Mouse (Mus musculus) liver, embryonic 16.5 days (tissue): ENCODE results near the gene Ccsap. TPM values are rescaled to one million over a fixed set of nuclear protein-coding genes. Genes with fewer than 3 reads are reported as not detected.

ENCODE experiments used
- ATAC-seq: fragments of 200-750 bp; cut with Nextera tagmentation; 2 replicates; pipeline ENCODE4 v1.8.0; 2017; ENCODE audit warnings: low read depth, mild to moderate bottlenecking, moderate number of reproducible peaks, moderate library complexity
- H3K27ac ChIP-seq: fragments of 300-500 bp; sonication (generic); 2 replicates; pipeline ENCODE4 v1.5.1; 2014; ENCODE audit warnings: mild to moderate bottlenecking, low read length
- H3K27me3 ChIP-seq: fragments of 300-500 bp; sonication (generic); 2 replicates; pipeline ENCODE4 v1.6.1; 2014; ENCODE audit warnings: low read depth, low read length, mixed read lengths; ENCODE audit not compliant: control insufficient read depth, insufficient read depth
- H3K36me3 ChIP-seq: fragments of 300-500 bp; sonication (generic); 2 replicates; pipeline ENCODE4 v1.6.1; 2014; ENCODE audit warnings: mild to moderate bottlenecking; ENCODE audit not compliant: control insufficient read depth, insufficient read depth
- H3K4me1 ChIP-seq: fragments of 300-500 bp; sonication (generic); 2 replicates; pipeline ENCODE4 v1.6.1; 2014; ENCODE audit warnings: low read depth, low read length, mixed read lengths; ENCODE audit not compliant: control insufficient read depth
- H3K4me2 ChIP-seq: fragments of 300-500 bp; sonication (generic); 2 replicates; pipeline ENCODE4 v1.6.1; 2014; ENCODE audit warnings: low read depth, low read length, mixed read lengths
- H3K4me3 ChIP-seq: fragments of 300-500 bp; sonication (generic); 2 replicates; pipeline ENCODE4 v1.5.1; 2014; ENCODE audit warnings: low read depth, mild to moderate bottlenecking, low read length
- H3K9ac ChIP-seq: fragments of 300-500 bp; sonication (generic); 2 replicates; pipeline ENCODE4 v1.6.1; 2014; ENCODE audit warnings: low read depth, low read length
- H3K9me3 ChIP-seq: fragments of 300-500 bp; sonication (generic); replicated peaks from 2 replicates; pipeline ENCODE4 v1.6.1; 2016; ENCODE audit warnings: low read length; ENCODE audit not compliant: control insufficient read depth
- WGBS: fragments of 180-500 bp; shearing (Covaris S2); extraction: QIAGEN DNeasy Blood & Tissue Kit; methylation state at CpG from one replicate; pipeline ENCODE4 v1.1.7; 2014; ENCODE audit not compliant: insufficient replicate concordance; 5-methylcytosine and 5-hydroxymethylcytosine counted together
- polyA plus RNA-seq: library from polyadenylated mRNA; unstranded; fragments of >200 nt; fragmentation: Nextera tagmentation; extraction: Ambion mirVana; gene quantifications from 2 replicates; pipeline ENCODE4 v1.2.1, GENCODE M21; 2015

Ccsap gene
- polyA plus RNA-seq, 1 experiment from 2014 or later: 2.3 TPM

DNA sequence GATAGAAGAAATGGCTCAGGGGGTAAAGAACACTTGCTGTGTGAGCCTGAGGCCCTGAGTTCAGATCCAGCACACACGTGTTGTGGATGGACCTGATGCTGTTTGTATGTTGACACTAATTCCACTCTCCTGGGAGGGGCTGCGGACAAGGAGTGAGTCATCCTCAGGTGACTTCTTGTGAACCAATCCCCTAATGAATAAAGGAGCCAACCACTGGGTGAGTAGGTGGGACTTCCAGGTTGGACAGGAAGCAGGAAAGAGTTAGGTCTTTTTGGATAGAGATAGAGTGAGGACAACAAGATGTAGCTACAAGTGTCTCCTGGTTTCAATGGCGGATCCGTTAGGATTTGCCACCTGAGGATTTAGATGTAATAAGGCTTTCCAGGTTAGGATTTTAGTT, 10.7 kb downstream of the Ccsap start:
- 76% methylated on average over 4 of the region's 4 CpGs for WGBS
- no peak overlapping the region for H3K27ac ChIP-seq
- no peaks in the 10 kb centered on the region for H3K27me3 ChIP-seq
- peaks cover 4% of the 10 kb centered on the region; the same call in 1 of the 2 replicates for H3K4me1 ChIP-seq
- no peak overlapping the region for H3K9ac ChIP-seq
- no peak for ATAC-seq
- H3K4me3 ChIP-seq: no peak overlapping the region
- no peak overlapping the region for H3K4me2 ChIP-seq
- H3K36me3 ChIP-seq: peaks cover 5% of the 10 kb centered on the region; the same call in 1 of the 2 replicates
- H3K9me3 ChIP-seq: no peaks in the 10 kb centered on the region

DNA sequence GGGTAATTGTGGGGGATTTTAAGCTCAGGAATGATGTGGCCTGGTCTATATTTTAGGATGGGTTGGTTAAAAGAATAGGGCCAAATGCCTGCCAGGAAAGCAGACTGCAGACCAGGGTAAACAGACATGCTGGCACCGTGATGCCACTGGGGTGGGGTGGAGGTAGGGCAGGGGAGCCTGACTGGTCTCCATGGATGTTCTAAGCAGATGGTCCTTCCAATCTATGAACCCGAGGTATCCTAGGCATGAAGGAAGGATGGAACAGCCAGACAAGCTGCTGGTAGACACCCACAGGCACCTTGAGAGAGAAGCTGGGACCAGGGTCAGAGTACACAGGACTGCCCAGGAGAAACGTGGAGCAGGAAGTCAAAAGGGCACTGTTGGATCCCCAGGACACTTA, 12.5 kb downstream of the Ccsap start:
- peaks cover 4% of the 10 kb centered on the region; the same call in 1 of the 2 replicates for H3K4me1 ChIP-seq
- H3K9ac ChIP-seq: no peak overlapping the region
- H3K36me3 ChIP-seq: peaks cover 5% of the 10 kb centered on the region; the same call in 1 of the 2 replicates
- no peak overlapping the region for H3K27ac ChIP-seq
- no peak overlapping the region for H3K4me2 ChIP-seq
- H3K9me3 ChIP-seq: no peaks in the 10 kb centered on the region
- H3K27me3 ChIP-seq: no peaks in the 10 kb centered on the region
- no peak for ATAC-seq
- no peak overlapping the region for H3K4me3 ChIP-seq
- WGBS: 47% methylated on average over 3 of the region's 3 CpGs

DNA sequence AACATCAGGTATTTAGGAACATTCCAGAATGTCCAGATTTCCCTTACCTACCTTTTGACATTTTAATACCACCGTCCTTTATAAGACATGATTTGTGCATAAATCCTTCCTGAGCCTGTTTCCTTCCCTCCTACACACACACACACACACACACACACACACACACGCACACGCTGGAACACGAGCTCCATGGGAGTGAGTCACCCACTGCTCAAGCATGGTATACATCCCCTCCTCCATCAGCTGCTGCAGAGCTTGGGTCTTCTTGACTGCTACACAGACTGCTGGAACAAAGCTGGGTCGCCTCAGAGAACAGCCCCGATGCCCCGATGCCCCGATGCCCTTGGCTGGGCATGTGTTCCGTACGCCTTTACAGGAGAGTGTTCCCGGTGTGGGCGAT, 13.5 kb downstream of the Ccsap start:
- no peak overlapping the region for H3K4me3 ChIP-seq
- peaks cover 4% of the 10 kb centered on the region; the same call in 1 of the 2 replicates for H3K4me1 ChIP-seq
- H3K27me3 ChIP-seq: no peaks in the 10 kb centered on the region
- H3K4me2 ChIP-seq: no peak overlapping the region
- H3K36me3 ChIP-seq: peaks cover 5% of the 10 kb centered on the region; the same call in 1 of the 2 replicates
- 85% methylated on average over 12 of the region's 12 CpGs for WGBS
- no peak for ATAC-seq
- H3K9me3 ChIP-seq: no peaks in the 10 kb centered on the region
- no peak overlapping the region for H3K9ac ChIP-seq
- H3K27ac ChIP-seq: no peak overlapping the region

DNA sequence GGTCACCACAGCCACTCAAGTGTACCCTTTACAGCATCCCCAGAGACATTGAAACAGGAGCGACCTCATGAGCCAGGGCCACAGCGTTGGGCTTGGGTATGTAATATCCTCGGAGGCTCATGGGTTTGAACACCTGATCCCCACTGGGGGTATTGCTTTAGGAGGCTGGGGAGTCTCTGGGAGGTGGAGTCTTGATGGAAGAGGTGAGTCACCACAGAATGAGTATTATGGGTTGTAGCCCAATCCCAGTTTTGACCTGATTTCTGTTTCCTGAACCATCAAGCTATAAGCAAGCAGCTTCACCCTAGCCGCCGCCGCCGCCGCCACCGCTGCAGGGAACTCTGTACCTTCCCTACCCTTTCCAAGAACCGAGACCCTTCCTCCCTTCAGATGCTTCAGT, 14.0 kb downstream of the Ccsap start:
- Histone ChIP-seq H3K9ac (no peak overlapping the region), H3K36me3 (peaks cover 5% of the 10 kb centered on the region; the same call in 1 of the 2 replicates), H3K27ac (no peak overlapping the region), H3K4me2 (no peak overlapping the region), H3K4me1 (peaks cover 4% of the 10 kb centered on the region; the same call in 1 of the 2 replicates), H3K4me3 (no peak overlapping the region), H3K9me3 (no peaks in the 10 kb centered on the region), H3K27me3 (no peaks in the 10 kb centered on the region)
- no peak for ATAC-seq
- WGBS: 84% methylated on average over 10 of the region's 10 CpGs

DNA sequence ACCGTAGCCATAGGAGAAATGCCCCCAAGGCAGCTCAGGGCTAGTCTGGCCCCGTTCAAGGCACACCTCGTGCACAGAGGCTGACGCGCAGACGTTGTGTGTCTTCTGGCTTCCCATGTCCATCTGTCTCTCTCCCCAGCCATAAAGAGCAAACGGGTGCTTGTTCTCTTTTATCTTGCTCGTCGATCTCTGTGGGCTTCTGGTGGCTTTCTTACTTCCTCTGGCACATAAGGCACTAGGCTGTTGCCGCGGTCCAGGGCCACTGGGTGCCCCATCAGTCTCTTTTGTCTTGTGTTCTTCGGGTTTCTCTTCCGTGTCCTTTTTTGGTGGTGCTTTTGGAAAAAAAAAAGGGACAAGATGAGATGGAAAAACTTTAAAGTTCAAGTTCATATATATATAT, 14.9 kb downstream of the Ccsap start:
- no peaks in the 10 kb centered on the region for H3K27me3 ChIP-seq
- WGBS: 34% methylated on average over 13 of the region's 13 CpGs
- H3K9me3 ChIP-seq: no peaks in the 10 kb centered on the region
- no peak overlapping the region for H3K27ac ChIP-seq
- H3K4me2 ChIP-seq: no peak overlapping the region
- H3K36me3 ChIP-seq: peaks cover 5% of the 10 kb centered on the region; the same call in 1 of the 2 replicates
- no peak overlapping the region for H3K9ac ChIP-seq
- H3K4me1 ChIP-seq: peaks cover 4% of the 10 kb centered on the region; the same call in 1 of the 2 replicates
- ATAC-seq: no peak
- no peak overlapping the region for H3K4me3 ChIP-seq

DNA sequence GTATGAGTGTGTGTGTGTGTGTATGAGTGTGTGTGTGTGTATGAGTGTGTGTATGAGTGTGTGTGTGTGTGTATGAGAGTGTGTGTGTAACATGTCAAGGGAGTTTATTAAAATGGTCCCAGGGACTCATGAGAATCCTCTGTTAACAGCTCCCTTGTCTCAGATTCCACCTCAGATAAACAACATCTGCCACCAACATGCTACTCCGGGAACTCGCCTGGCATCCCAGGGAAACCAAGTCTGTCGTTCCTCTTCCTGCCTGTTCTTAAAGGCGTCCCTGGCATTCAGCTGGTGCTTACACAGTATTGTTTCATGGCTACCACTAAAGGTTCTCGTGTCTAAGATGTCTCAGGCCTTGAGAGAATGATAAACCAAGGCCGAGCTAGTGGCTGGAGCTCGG, 15.7 kb downstream of the Ccsap start:
- Histone ChIP-seq H3K4me1 (peaks cover 4% of the 10 kb centered on the region; the same call in 1 of the 2 replicates), H3K4me3 (no peak overlapping the region), H3K36me3 (peaks cover 5% of the 10 kb centered on the region; the same call in 1 of the 2 replicates), H3K9me3 (no peaks in the 10 kb centered on the region), H3K9ac (no peak overlapping the region), H3K4me2 (no peak overlapping the region), H3K27me3 (no peaks in the 10 kb centered on the region), H3K27ac (no peak overlapping the region)
- ATAC-seq: no peak
- WGBS: 66% methylated on average over 7 of the region's 7 CpGs

DNA sequence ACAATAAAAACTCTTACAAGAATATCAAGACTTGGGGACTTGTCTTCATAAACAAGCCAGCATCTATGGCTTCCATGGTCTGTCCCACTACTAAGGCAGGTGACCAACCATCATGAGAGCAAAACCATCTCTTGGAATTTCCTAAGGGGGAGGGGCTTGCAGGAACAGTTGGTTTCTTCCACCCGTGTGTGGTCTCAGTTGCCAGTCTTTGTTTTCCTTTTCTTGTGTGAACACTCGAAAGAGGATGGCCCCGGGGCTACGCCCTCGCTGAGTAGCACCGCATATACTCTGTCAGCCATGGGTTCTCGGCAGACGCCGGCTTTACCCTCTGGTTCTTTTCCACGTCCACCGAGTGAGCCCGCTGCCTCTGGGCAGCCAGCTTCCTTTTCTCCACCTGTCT, 17.9 kb downstream of the Ccsap start:
- no peak for ATAC-seq

DNA sequence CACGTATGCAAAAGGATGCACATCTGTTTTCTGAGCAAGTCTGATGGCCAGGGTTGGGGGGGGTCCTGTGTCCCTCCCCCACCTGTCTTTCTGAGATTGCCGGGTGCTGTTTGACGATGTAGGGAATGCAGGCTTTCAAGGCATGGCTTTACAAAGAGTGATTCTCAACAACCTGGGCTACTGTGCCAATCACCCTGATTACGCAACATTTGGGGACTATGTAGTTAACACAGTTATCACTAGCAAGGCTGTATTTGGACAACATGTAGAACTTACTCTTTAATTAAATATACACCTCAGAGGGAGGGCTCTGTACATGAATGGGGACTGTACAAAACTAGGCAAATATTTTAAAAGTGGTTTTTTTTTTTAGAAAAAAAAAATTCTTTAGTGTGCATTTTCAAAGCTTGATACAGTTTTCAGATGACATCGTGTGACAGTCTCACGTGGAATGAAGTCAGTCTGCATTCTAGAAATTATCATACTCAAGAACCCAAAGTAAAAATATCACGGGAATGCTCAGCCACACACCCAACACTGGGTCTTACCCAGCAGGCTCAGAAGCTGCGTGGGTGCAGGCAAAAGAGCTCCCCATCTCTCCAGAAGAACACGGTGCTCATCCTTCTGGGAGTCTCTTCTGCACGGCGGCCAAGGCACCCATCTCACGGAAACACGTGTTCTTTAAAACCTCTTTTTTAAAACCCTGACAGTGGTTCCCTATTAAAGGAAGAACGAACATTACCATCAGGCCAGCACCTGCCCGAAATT, 19.2 kb downstream of the Ccsap start:
- WGBS: 82% methylated on average over 15 of the region's 15 CpGs
- no peak overlapping the region for H3K4me2 ChIP-seq
- no peak overlapping the region for H3K4me3 ChIP-seq
- H3K9me3 ChIP-seq: no peaks in the 10 kb centered on the region
- H3K27ac ChIP-seq: no peak overlapping the region
- H3K27me3 ChIP-seq: no peaks in the 10 kb centered on the region
- no peak for ATAC-seq
- no peaks in the 10 kb centered on the region for H3K4me1 ChIP-seq
- H3K36me3 ChIP-seq: peaks cover 5% of the 10 kb centered on the region; the same call in 1 of the 2 replicates
- no peak overlapping the region for H3K9ac ChIP-seq

More for the DNA sequence above, 17.9 kb downstream of the Ccsap start:
- H3K27ac ChIP-seq: no peak overlapping the region
- no peak overlapping the region for H3K9ac ChIP-seq
- no peak overlapping the region for H3K4me3 ChIP-seq
- no peak overlapping the region for H3K4me2 ChIP-seq
- no peaks in the 10 kb centered on the region for H3K27me3 ChIP-seq
- peaks cover 5% of the 10 kb centered on the region; the same call in 1 of the 2 replicates for H3K36me3 ChIP-seq
- 89% methylated on average over 12 of the region's 12 CpGs for WGBS
- no peaks in the 10 kb centered on the region for H3K9me3 ChIP-seq
- H3K4me1 ChIP-seq: no peaks in the 10 kb centered on the region

DNA sequence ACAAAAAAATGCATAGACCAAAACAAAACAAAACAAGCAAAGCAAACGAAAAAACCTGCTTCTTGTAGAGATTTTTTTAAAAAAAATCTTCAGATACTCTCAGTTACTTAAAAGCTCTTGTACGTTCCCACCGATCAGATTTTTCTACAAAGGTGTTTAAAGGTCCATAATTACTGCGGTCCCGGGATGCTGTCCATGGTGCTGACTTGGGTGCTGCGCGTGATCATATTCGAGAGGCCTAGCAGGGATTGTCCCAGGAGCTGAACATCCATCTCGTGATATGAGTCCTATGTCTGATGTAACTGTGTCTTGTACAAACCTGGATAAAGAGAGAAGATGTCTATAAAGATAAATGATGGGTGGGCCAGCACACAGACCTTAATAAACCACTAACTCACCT, 21.5 kb downstream of the Ccsap start:
- WGBS: 69% methylated on average over 9 of the region's 9 CpGs
- Histone ChIP-seq H3K4me1 (no peaks in the 10 kb centered on the region), H3K4me2 (no peak overlapping the region), H3K27ac (no peak overlapping the region), H3K4me3 (no peak overlapping the region), H3K9me3 (no peaks in the 10 kb centered on the region), H3K36me3 (peaks cover 13% of the 10 kb centered on the region), H3K27me3 (no peaks in the 10 kb centered on the region), H3K9ac (no peak overlapping the region)
- no peak for ATAC-seq
